Mouse (Mus musculus) heart, embryonic 13.5 days (tissue): ENCODE measurements around the gene Eif6. TPM values are rescaled to one million over a fixed set of nuclear protein-coding genes. Genes with fewer than 3 reads are reported as not detected.

Experiments used
- ATAC-seq: fragments of 200-750 bp; cut with Nextera tagmentation; 2 replicates; pipeline ENCODE4 v1.8.0; 2017; ENCODE audit warnings: moderate TSS enrichment; ENCODE audit not compliant: insufficient number of reproducible peaks, low FRiP score, low TSS enrichment; ENCODE audit errors: extremely low read depth
- H3K27ac ChIP-seq: fragments of 300-500 bp; sonication (generic); replicated peaks from 2 replicates; pipeline ENCODE4 v1.5.1; 2015; ENCODE audit warnings: moderate library complexity, mild to moderate bottlenecking, inconsistent platforms
- H3K27me3 ChIP-seq: fragments of 300-500 bp; sonication (generic); replicated peaks from 2 replicates; pipeline ENCODE4 v1.6.1; 2015; ENCODE audit warnings: mild to moderate bottlenecking, inconsistent platforms
- H3K36me3 ChIP-seq: fragments of 300-500 bp; sonication (generic); 2 replicates; pipeline ENCODE4 v1.6.1; 2015; ENCODE audit warnings: mild to moderate bottlenecking, inconsistent platforms
- H3K4me1 ChIP-seq: fragments of 300-500 bp; sonication (generic); 2 replicates; pipeline ENCODE4 v1.6.1; 2015; ENCODE audit warnings: inconsistent platforms
- H3K4me2 ChIP-seq: fragments of 300-500 bp; sonication (generic); 2 replicates; pipeline ENCODE4 v1.6.1; 2015; ENCODE audit warnings: inconsistent platforms, mild to moderate bottlenecking, moderate library complexity
- H3K4me3 ChIP-seq: fragments of 300-500 bp; sonication (generic); 2 replicates; pipeline ENCODE4 v1.5.1; 2015; ENCODE audit warnings: moderate library complexity, mild to moderate bottlenecking, inconsistent platforms
- H3K9ac ChIP-seq: fragments of 300-500 bp; sonication (generic); 2 replicates; pipeline ENCODE4 v1.6.1; 2015; ENCODE audit warnings: inconsistent platforms, mild to moderate bottlenecking, moderate library complexity
- H3K9me3 ChIP-seq: fragments of 300-500 bp; sonication (generic); 2 replicates; pipeline ENCODE4 v1.6.1; 2016; ENCODE audit warnings: inconsistent platforms
- WGBS: fragments of 180-500 bp; shearing (Covaris S2); methylation state at CpG from one replicate; pipeline ENCODE4 v1.1.7; 2015; ENCODE audit warnings: mixed read lengths; 5-methylcytosine and 5-hydroxymethylcytosine counted together
- polyA plus RNA-seq: library from polyadenylated mRNA; unstranded; fragments of >200 nt; fragmentation: Nextera tagmentation; extraction: Ambion mirVana; gene quantifications from 2 replicates; pipeline ENCODE4 v1.2.1, GENCODE M21; 2015

Eif6 gene
- polyA plus RNA-seq, 1 experiment from 2014 or later = 127 TPM

- Histone ChIP-seq H3K9ac (no peak overlapping the region), H3K9me3 (no peaks in the 10 kb centered on the region), H3K4me1 (peaks cover 29% of the 10 kb centered on the region), H3K4me2 (no peak overlapping the region), H3K27ac (no peak overlapping the region), H3K36me3 (peaks cover 47% of the 10 kb centered on the region), H3K4me3 (no peak overlapping the region), H3K27me3 (no peaks in the 10 kb centered on the region; the same call in 1 of the 2 replicates)
- no peak for ATAC-seq
- 83% methylated on average over 5 of the region's 5 CpGs for WGBS
These were observed 5.9 kb downstream of the Eif6 start for GRCm38 (mm10) chr2:155820779-155821178.

GRCm38 (mm10) chr2:155819449-155820251 lies 7.1 kb downstream of the Eif6 start:
- no peak; the same call in 1 of the 2 replicates for ATAC-seq
- peak overlapping the region; percentile 82 for H3K27ac ChIP-seq
- WGBS = 62% methylated on average over 6 of the region's 6 CpGs
- H3K9me3 ChIP-seq = no peaks in the 10 kb centered on the region
- H3K27me3 ChIP-seq = no peaks in the 10 kb centered on the region; the same call in 1 of the 2 replicates
- peak overlapping the region; percentile 96 for H3K4me2 ChIP-seq
- peak overlapping the region; percentile 86 for H3K4me3 ChIP-seq
- H3K4me1 ChIP-seq = peaks cover 20% of the 10 kb centered on the region
- H3K9ac ChIP-seq = peak overlapping the region; percentile 93
- H3K36me3 ChIP-seq = peaks cover 47% of the 10 kb centered on the region

DNA sequence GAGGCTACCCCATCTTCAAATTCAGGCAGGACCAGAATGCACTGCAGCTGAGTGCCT lies 7.5 kb downstream of the Eif6 start, which contains the start of gene BC029722:
Gene BC029722, minus strand, starts transcription at position 35 of the 57 bp plus-strand sequence.
- Histone ChIP-seq H3K36me3 (peaks cover 47% of the 10 kb centered on the region), H3K4me3 (peak within 1 kb of the TSS; percentile 86), H3K9me3 (no peaks in the 10 kb centered on the region), H3K27ac (peak within 1 kb of the TSS; percentile 82), H3K9ac (peak within 1 kb of the TSS; percentile 93), H3K4me2 (peak within 1 kb of the TSS; percentile 96), H3K4me1 (peaks cover 20% of the 10 kb centered on the region), H3K27me3 (no peaks in the 10 kb centered on the region; the same call in 1 of the 2 replicates)
- no peak for ATAC-seq

- no peaks in the 10 kb centered on the region for H3K9me3 ChIP-seq
- under 1% methylated on average over 37 of the region's 37 CpGs for WGBS
These were observed 7.9 kb downstream of the Eif6 start for GRCm38 (mm10) chr2:155818596-155819391.

GRCm38 (mm10) chr2:155817301-155818245 lies 9.2 kb downstream of the Eif6 start:
- ATAC-seq = no peak
- H3K4me3 ChIP-seq = peak overlapping the region; percentile 86; the same call in 1 of the 2 replicates
- H3K4me2 ChIP-seq = peak overlapping the region; percentile 96
- H3K27ac ChIP-seq = no peak overlapping the region
- peaks cover 20% of the 10 kb centered on the region for H3K4me1 ChIP-seq
- 73% methylated on average over 10 of the region's 10 CpGs for WGBS
- H3K9me3 ChIP-seq = no peaks in the 10 kb centered on the region
- no peaks in the 10 kb centered on the region; the same call in none of the 2 replicates for H3K27me3 ChIP-seq
- peak overlapping the region; percentile 93 for H3K9ac ChIP-seq
- H3K36me3 ChIP-seq = peaks cover 31% of the 10 kb centered on the region

More at GRCm38 (mm10) chr2:155818596-155819391, 7.9 kb downstream of the Eif6 start:
- ATAC-seq = peak; percentile 89
- Histone ChIP-seq H3K4me2 (peak overlapping the region; percentile 96), H3K9ac (peak overlapping the region; percentile 93), H3K27me3 (no peaks in the 10 kb centered on the region; the same call in 1 of the 2 replicates), H3K36me3 (peaks cover 43% of the 10 kb centered on the region), H3K4me1 (peaks cover 20% of the 10 kb centered on the region), H3K27ac (peak overlapping the region; percentile 82), H3K4me3 (peak overlapping the region; percentile 86)

DNA sequence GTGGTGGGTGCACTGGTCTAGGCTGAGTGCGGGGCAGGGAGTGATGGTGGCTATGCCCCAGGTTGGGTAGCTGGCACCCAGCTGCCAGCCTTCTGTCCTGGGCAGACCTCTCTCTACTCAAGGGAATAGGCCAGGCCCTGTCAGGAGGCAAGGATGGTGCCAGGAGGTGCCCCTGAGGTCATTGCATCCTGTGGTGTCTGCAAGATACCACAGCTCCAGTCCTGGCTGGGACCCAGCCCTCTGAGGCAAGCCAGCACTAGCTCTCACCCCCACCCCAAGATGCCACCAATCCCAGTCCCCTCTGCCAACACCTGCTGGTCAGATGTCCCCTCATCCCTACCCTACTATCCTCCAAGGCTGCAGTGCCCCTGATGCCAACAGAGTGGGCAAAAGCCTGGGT lies 10.5 kb downstream of the Eif6 start:
- no peak for ATAC-seq
- H3K4me3 ChIP-seq = no peak overlapping the region
- no peak overlapping the region for H3K27ac ChIP-seq
- no peak overlapping the region for H3K9ac ChIP-seq
- H3K9me3 ChIP-seq = no peaks in the 10 kb centered on the region
- no peaks in the 10 kb centered on the region; the same call in none of the 2 replicates for H3K27me3 ChIP-seq
- peaks cover 20% of the 10 kb centered on the region for H3K4me1 ChIP-seq
- H3K36me3 ChIP-seq = peaks cover 17% of the 10 kb centered on the region
- H3K4me2 ChIP-seq = no peak overlapping the region
- WGBS = 94% methylated on average over 1 of the region's 1 CpGs

DNA sequence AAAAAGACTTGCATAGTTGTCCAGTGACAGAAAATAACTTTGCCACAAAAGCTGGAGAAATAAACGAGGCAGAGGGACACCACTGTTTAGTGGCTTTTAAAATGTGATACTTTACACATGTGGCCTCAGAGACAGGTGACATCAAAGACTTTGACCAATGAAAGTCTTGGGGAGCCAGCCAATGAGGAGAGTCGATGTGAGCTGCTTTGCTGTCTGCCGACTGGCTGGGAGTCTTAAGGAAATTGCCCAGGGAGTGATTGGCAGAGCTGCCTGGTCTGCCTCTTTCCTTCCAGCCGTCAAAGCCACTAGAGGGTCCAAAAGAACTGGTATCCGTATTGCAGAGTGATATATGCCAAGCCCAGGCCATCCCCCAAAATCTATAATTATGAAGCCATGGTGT lies 11.9 kb downstream of the Eif6 start:
- peaks cover 17% of the 10 kb centered on the region for H3K4me1 ChIP-seq

GRCm38 (mm10) chr2:155812637-155813036 lies 14.1 kb downstream of the Eif6 start:
- no peak for ATAC-seq
- H3K9me3 ChIP-seq = no peaks in the 10 kb centered on the region
- no peak overlapping the region for H3K4me2 ChIP-seq
- H3K4me1 ChIP-seq = no peaks in the 10 kb centered on the region
- no peak overlapping the region for H3K4me3 ChIP-seq
- 57% methylated on average over 4 of the region's 4 CpGs for WGBS
- H3K9ac ChIP-seq = no peak overlapping the region
- H3K36me3 ChIP-seq = no peaks in the 10 kb centered on the region
- no peak overlapping the region for H3K27ac ChIP-seq
- H3K27me3 ChIP-seq = no peaks in the 10 kb centered on the region; the same call in none of the 2 replicates

More for the DNA sequence above, 11.9 kb downstream of the Eif6 start:
- no peak overlapping the region for H3K27ac ChIP-seq
- no peak for ATAC-seq
- no peaks in the 10 kb centered on the region; the same call in none of the 2 replicates for H3K27me3 ChIP-seq
- H3K4me2 ChIP-seq = no peak overlapping the region
- no peaks in the 10 kb centered on the region for H3K9me3 ChIP-seq
- peaks cover 3% of the 10 kb centered on the region for H3K36me3 ChIP-seq
- WGBS = 26% methylated on average over 5 of the region's 5 CpGs
- H3K9ac ChIP-seq = no peak overlapping the region
- H3K4me3 ChIP-seq = no peak overlapping the region

- H3K27ac ChIP-seq = no peak overlapping the region
- no peak for ATAC-seq
- H3K4me3 ChIP-seq = no peak overlapping the region
- no peak overlapping the region for H3K9ac ChIP-seq
- no peaks in the 10 kb centered on the region; the same call in none of the 2 replicates for H3K27me3 ChIP-seq
- H3K9me3 ChIP-seq = no peaks in the 10 kb centered on the region
- WGBS = 38% methylated on average over 16 of the region's 16 CpGs
- no peaks in the 10 kb centered on the region for H3K36me3 ChIP-seq
- no peak overlapping the region for H3K4me2 ChIP-seq
- H3K4me1 ChIP-seq = no peaks in the 10 kb centered on the region
These were observed 14.8 kb downstream of the Eif6 start for GRCm38 (mm10) chr2:155811821-155812396.

DNA sequence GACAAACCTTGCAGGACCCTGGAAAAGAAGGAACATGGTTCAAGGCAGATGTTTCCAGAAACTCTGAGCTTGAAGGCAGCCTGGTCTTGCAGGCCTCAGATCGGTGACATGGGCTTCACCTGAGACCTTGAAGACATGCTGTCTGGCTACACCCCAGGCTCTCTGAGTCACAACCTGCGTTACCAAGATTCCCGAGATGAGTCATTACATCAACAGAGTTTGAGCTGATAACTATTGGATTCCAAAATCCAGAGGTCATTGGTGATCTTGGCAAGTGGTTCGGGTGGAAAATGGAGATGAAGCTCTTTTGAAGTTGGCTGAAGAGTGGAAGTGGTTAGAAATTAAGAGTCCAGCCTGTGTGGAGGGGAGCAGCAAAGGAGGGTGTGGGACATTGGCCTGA lies 17.1 kb downstream of the Eif6 start:
- WGBS = 54% methylated on average over 4 of the region's 4 CpGs
- H3K27me3 ChIP-seq = no peaks in the 10 kb centered on the region; the same call in 1 of the 2 replicates
- H3K9me3 ChIP-seq = no peaks in the 10 kb centered on the region
- H3K27ac ChIP-seq = no peak overlapping the region
- H3K36me3 ChIP-seq = no peaks in the 10 kb centered on the region
- no peak overlapping the region for H3K4me2 ChIP-seq
- ATAC-seq = no peak
- H3K4me1 ChIP-seq = peaks cover 11% of the 10 kb centered on the region
- no peak overlapping the region for H3K9ac ChIP-seq
- H3K4me3 ChIP-seq = no peak overlapping the region
